Mouse (Mus musculus) small intestine, adult 2 months (tissue): ENCODE results near the gene Tcf12. TPM values are rescaled to one million over a fixed set of nuclear protein-coding genes. Genes with fewer than 3 reads are reported as not detected.

Experiments
- H3K27ac ChIP-seq: fragments of 200-500 bp; 2 replicates; pipeline ENCODE4 v1.5.1; 2012; ENCODE audit warnings: low read depth, low read length, control low read depth, inconsistent platforms; ENCODE audit not compliant: insufficient read depth
- H3K27me3 ChIP-seq: fragments of 200-500 bp; 2 replicates; pipeline ENCODE4 v1.6.1; 2012; ENCODE audit warnings: mild to moderate bottlenecking, moderate library complexity, low read length, inconsistent platforms; ENCODE audit not compliant: control insufficient read depth, insufficient read depth
- H3K36me3 ChIP-seq: fragments of 200-500 bp; 2 replicates; pipeline ENCODE4 v1.6.1; 2012; ENCODE audit warnings: mild to moderate bottlenecking, low read length, control low read depth, inconsistent platforms; ENCODE audit not compliant: control insufficient read depth, insufficient read depth
- H3K4me1 ChIP-seq: fragments of 200-500 bp; 2 replicates; pipeline ENCODE4 v1.6.1; 2012; ENCODE audit warnings: low read length, inconsistent platforms, mixed read lengths; ENCODE audit not compliant: control insufficient read depth, insufficient read depth, insufficient read length
- H3K4me3 ChIP-seq: fragments of 200-500 bp; 2 replicates; pipeline ENCODE4 v1.5.1; 2012; ENCODE audit warnings: low read depth, mild to moderate bottlenecking, control low read depth, inconsistent platforms, low read length, moderate library complexity
- CTCF ChIP-seq: fragments of 200-500 bp; IDR thresholded peaks from 2 replicates; pipeline ENCODE4 v1.5.1; 2012; ENCODE audit warnings: low read depth, mild to moderate bottlenecking, control low read depth, inconsistent platforms, low read length, moderate library complexity, mixed read lengths; ENCODE audit not compliant: insufficient replicate concordance, insufficient read length; ENCODE audit errors: extremely low read depth
- POLR2A ChIP-seq: fragments of 200-500 bp; IDR thresholded peaks from 2 replicates; pipeline ENCODE4 v1.6.1; 2012; ENCODE audit warnings: low read depth, mild to moderate bottlenecking, control low read depth, inconsistent platforms, low read length, moderate library complexity
- WGBS: fragments of 180-500 bp; shearing (Covaris S2); methylation state at CpG from one replicate; pipeline ENCODE4 v1.1.7; 2018; 5-methylcytosine and 5-hydroxymethylcytosine counted together
- polyA plus RNA-seq: library from polyadenylated mRNA; depleted of rRNA; stranded (reverse); fragments of >200 nt; gene quantifications from 2 replicates; pipeline ENCODE4 v1.2.3, GENCODE M21; 2012

The Tcf12 gene
- polyA plus RNA-seq, 1 experiment, result 30.2 TPM

DNA sequence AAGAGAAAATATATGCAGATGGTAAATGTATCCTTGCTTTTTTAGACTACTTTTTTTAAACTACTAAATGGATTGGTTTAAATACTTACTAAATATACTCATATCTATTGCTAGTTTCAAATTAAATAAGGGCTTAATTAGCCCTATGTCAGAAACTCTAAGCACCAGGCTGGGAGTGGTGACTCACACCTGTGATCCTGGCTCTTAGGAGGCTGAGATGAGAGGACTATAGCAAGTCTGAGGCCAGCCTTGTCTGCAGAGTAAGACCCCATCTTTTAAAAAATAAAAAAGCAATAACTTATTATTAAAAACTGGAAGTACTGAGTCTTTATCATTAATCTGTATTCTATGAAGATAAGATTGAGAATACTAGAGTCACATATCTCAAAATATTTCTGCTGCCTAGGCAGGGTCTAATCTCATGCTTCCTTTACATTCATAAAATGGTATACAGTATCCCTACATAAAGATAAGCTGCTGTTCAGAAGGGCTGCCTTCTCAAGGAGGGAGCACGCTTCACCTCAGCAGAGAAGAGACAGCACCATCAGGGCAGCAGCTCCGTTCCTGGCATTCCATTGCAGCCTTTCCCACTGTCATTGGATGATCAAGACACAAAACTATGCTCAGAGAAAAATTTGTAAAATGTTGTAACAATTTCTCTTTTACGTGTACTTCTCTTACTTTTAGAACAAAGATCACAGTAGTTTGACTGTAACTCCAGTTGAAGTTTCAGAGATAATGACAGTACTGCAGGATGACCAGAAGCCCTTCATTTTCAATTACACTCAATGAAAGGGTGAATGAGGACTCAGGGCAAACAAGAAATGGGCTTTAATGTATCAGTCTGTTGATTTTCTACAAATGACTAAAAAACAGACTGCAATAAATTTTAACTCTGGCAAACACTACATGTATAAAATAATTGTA is 181.0 kb downstream of the Tcf12 start:
- Histone ChIP-seq H3K4me3 (no peak overlapping the region), H3K27ac (no peak overlapping the region), H3K4me1 (no peaks in the 10 kb centered on the region; the same call in 1 of the 2 replicates), H3K36me3 (no peaks in the 10 kb centered on the region), H3K27me3 (no peaks in the 10 kb centered on the region)
- TF ChIP-seq POLR2A (no peak), CTCF (no peak)
- 97% methylated on average over 3 of the region's 3 CpGs for WGBS

DNA sequence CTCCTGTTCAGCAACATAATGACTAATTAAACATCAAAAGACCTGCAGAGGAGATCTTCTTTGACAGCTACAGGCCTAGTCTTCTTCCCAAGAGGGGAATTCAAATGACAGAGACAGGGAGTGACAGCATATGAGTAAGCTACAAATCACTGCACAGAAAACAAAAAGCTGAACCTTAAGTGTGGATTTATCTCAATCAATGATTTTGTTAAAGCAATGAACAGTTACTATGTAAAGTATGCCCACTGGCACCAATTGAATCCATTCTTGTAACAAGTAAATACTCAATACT is 195.1 kb downstream of the Tcf12 start:
- no peak for TF ChIP-seq CTCF
- TF ChIP-seq POLR2A, result no peak
- Histone ChIP-seq H3K36me3 (peaks cover 7% of the 10 kb centered on the region; the same call in 1 of the 2 replicates), H3K27ac (no peak overlapping the region), H3K27me3 (no peaks in the 10 kb centered on the region), H3K4me3 (no peak overlapping the region), H3K4me1 (no peaks in the 10 kb centered on the region)

DNA sequence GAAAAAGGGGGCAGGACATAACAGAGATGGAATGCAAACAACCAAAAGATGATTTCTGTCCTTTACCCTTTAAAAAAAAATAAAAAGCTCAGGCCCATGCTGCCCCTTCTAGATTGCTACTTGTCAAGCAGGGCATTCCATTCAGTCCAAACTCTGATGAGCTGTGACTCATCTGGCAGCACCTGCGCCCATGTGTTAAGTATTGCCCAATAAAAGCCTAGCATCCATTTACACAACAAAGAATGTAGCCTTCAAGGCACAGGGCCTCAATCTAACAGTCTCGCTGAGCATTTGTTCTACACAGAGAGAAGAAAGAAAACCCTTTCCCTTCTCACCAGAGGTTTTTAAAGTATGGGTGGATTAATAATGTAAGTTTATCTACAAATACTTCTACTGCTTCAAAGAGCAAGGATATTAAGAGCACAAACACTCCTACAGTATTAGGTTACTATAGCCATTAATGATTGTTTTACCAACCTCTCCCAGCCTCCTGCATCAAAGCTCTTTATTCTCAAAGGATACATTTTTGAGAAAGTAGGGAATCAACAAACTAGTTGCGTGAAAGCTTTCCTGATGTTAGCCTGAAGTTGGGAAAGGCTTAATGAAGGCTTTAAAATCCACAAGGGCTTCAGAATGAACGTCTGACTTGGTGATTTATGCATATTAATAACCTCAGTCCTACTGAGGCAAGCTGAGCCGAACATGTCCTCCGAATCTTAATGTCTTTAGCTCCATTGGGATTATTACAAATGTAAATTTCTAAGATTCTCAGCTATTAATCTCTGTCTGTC is 195.6 kb downstream of the Tcf12 start:
- no peak overlapping the region for H3K4me3 ChIP-seq
- no peaks in the 10 kb centered on the region for H3K27me3 ChIP-seq
- 70% methylated on average over 6 of the region's 6 CpGs for WGBS
- peaks cover 4% of the 10 kb centered on the region; the same call in 1 of the 2 replicates for H3K36me3 ChIP-seq
- no peaks in the 10 kb centered on the region for H3K4me1 ChIP-seq
- no peak overlapping the region for H3K27ac ChIP-seq
- no peak for TF ChIP-seq POLR2A
- no peak for TF ChIP-seq CTCF

DNA sequence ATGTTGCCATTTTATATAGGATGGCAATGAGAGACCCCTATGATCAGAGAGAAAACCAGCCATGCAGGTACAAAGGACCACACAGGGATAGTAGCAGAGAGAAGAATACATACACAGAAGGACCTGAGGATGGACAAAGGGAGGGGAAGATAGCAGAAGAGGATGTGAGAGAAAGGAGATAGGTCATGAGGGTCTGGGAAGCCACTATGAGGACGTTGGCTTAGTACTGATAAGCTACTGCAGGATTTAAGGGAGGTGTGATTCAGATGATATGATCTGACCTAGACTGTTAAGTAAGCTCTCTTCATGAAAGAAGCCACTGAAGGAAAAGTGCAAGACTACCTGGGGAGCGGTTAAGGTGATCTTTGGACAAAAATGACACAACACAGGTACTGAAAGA is 205.1 kb downstream of the Tcf12 start:
- no peak for TF ChIP-seq CTCF
- no peak for TF ChIP-seq POLR2A
- no peak overlapping the region for H3K4me3 ChIP-seq
- H3K4me1 ChIP-seq, result no peaks in the 10 kb centered on the region
- peaks cover 6% of the 10 kb centered on the region for H3K36me3 ChIP-seq
- no peaks in the 10 kb centered on the region for H3K27me3 ChIP-seq
- no peak overlapping the region for H3K27ac ChIP-seq
- 66% methylated on average over 2 of the region's 2 CpGs for WGBS

DNA sequence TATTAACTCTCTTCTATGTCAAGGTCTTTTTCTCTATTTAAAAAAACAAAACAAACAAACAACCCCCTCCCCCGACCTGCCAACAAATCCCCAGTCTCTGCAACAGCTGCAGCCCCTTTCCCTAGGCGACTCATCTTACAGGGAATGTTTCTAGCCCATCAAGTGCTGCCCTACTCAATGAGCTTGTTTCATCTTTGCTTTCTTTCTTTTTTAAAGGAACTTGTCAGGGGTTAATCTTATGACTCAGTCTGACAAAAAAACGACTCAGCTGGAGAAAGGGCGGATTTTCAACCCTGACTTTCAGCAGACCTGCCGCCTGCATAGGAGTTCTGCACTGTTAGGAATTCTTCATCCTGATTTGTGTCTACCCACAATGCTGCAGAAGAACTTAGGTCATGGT is 212.8 kb downstream of the Tcf12 start:
- TF ChIP-seq CTCF (no peak), POLR2A (no peak)
- Histone ChIP-seq H3K4me3 (no peak overlapping the region), H3K27me3 (no peaks in the 10 kb centered on the region), H3K4me1 (peaks cover 2% of the 10 kb centered on the region; the same call in 1 of the 2 replicates), H3K27ac (no peak overlapping the region), H3K36me3 (0 out of 2 replicates have a peak, but pooled peaks cover 4% of the 10 kb centered on the region)
- 67% methylated on average over 5 of the region's 5 CpGs for WGBS

DNA sequence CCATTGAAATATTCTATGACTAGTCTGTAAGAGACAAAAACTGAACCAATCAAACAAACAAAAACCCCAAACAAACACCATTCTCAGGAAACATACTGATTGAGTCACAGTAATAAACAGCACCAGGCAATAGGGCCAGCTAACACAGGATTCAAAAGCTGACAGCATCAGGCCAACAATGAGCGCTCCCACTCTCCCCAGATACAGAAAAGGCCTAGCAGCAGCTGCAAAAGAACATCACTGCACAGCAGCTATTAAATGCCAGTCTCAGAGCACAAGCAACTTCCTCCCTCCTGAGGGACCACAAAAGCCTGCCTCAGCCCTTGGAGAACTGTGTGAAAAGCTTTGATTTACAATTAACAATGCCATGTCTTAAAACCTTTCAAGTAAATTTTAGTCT is 214.3 kb downstream of the Tcf12 start:
- Histone ChIP-seq H3K36me3 (0 out of 2 replicates have a peak, but pooled peaks cover 1% of the 10 kb centered on the region), H3K4me1 (peaks cover 2% of the 10 kb centered on the region; the same call in 1 of the 2 replicates), H3K4me3 (no peak overlapping the region), H3K27ac (no peak overlapping the region), H3K27me3 (no peaks in the 10 kb centered on the region)
- 84% methylated on average over 1 of the region's 1 CpGs for WGBS
- TF ChIP-seq POLR2A (no peak), CTCF (no peak)
